Comparison of ENCODE assay signal across 8 mouse cellular contexts in the genomic region with DNA sequence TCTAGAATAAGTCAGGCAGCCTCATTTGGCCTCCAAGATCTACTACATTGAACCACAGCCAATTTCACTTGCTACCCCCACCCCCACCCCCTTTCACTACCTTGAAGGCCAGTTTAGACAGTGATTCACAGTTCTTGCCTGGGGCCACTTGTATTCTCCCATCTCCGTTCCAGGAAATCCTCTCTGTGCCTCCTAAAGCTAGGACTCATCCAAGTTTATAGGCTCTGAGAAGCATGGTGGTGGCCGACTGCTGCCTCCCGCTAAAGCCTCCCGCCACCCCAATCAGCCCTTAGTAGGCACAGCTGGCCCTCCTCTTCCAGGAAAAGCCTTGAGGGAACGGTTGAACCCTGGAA. TPM values are rescaled to one million over a fixed set of nuclear protein-coding genes. Genes with fewer than 3 reads are reported as not detected.
DNase-seq lines count a peak whose midpoint lies in the region; ATAC-seq and TF ChIP-seq lines count a peak whose summit lies in the region.

No protein-coding gene starts in this region.

- peaks cover 18% of the 10 kb centered on the region for H3K36me3 ChIP-seq in kidney, embryonic 16.5 days (ENCODE audit: insufficient read depth, low read length)
- peaks cover 14% of the 10 kb centered on the region for H3K36me3 ChIP-seq in midbrain, postnatal 0 days (ENCODE audit: insufficient read depth, low read length)

- peak overlapping the region; percentile 85 for H3K9ac ChIP-seq in kidney, embryonic 16.5 days (replicated peaks; ENCODE audit: low read length)
- peak overlapping the region; percentile 68 for H3K9ac ChIP-seq in midbrain, postnatal 0 days (replicated peaks; ENCODE audit: low read length, poor library complexity, severe bottlenecking)

- no peaks in the 10 kb centered on the region for H3K9me3 ChIP-seq in kidney, embryonic 16.5 days (ENCODE audit: low read length)
- H3K9me3 ChIP-seq in midbrain, postnatal 0 days (ENCODE audit: low read length), result no peaks in the 10 kb centered on the region

- H3K4me3 ChIP-seq in kidney, embryonic 16.5 days (ENCODE audit: low read length), result peak overlapping the region; percentile 77
- peak overlapping the region; percentile 64 for H3K4me3 ChIP-seq in brown adipose tissue, adult 24 weeks (ENCODE audit: insufficient read depth, low read depth, low read length)
- peak overlapping the region; percentile 49 for H3K4me3 ChIP-seq in midbrain, postnatal 0 days (ENCODE audit: low read depth, low read length)

- no peak for TF ChIP-seq CTCF in midbrain, postnatal 0 days (IDR thresholded peaks at IDR 0.05)

- peaks cover 28% of the 10 kb centered on the region for H3K4me1 ChIP-seq in kidney, embryonic 16.5 days (ENCODE audit: insufficient read depth, low read length)
- peaks cover 7% of the 10 kb centered on the region; the same call in 1 of the 2 replicates for H3K4me1 ChIP-seq in brown adipose tissue, adult 24 weeks (ENCODE audit: control insufficient read depth, insufficient read depth, insufficient read length, low read length)
- 0 out of 2 replicates have a peak, but pooled peaks cover 3% of the 10 kb centered on the region for H3K4me1 ChIP-seq in midbrain, postnatal 0 days (ENCODE audit: insufficient read depth, low read length)

- H3K27ac ChIP-seq in kidney, embryonic 16.5 days (ENCODE audit: low read length), result peak overlapping the region; percentile 87
- H3K27ac ChIP-seq in brown adipose tissue, adult 24 weeks (replicated peaks; ENCODE audit: low read depth, low read length), result peak overlapping the region; percentile 93
- H3K27ac ChIP-seq in midbrain, postnatal 0 days (ENCODE audit: low read depth, low read length), result peak overlapping the region; percentile 39

- peak overlapping the region; percentile 79 for H3K4me2 ChIP-seq in kidney, embryonic 16.5 days (replicated peaks; ENCODE audit: low read depth, low read length)
- peak overlapping the region; percentile 89 for H3K4me2 ChIP-seq in midbrain, postnatal 0 days (ENCODE audit: low read depth, low read length, poor library complexity, severe bottlenecking)

- ATAC-seq in kidney, embryonic 16.5 days (ENCODE audit: low FRiP score, low TSS enrichment), result no peak; the same call in 1 of the 2 replicates
- peak; percentile 6 for ATAC-seq in inflammation-experienced regulatory T-cells, adult 6 months
- ATAC-seq in midbrain, postnatal 0 days (ENCODE audit: low FRiP score), result peak; percentile 7; the same call in 1 of the 2 replicates

- DNase-seq in kidney, postnatal 10 days, result no peak
- DNase-seq in midbrain, postnatal 0 days (ENCODE audit: low spot score), result no peak
- no peak for DNase-seq in retina, postnatal 1 day
- DNase-seq in ovary, postnatal 36 days (ENCODE audit: low spot score), result no peak
- DNase-seq in c-Kit-positive CD71-positive TER-119-positive erythroid progenitor cells, embryonic 14.5 days (ENCODE audit: low spot score), result no peak

- WGBS in kidney, embryonic 16.5 days, result 1% methylated on average over 5 of the region's 5 CpGs
- WGBS in midbrain, postnatal 0 days, result under 1% methylated on average over 5 of the region's 5 CpGs

- H3K27me3 ChIP-seq in kidney, embryonic 16.5 days (ENCODE audit: insufficient read depth, low read length), result no peaks in the 10 kb centered on the region
- no peaks in the 10 kb centered on the region for H3K27me3 ChIP-seq in midbrain, postnatal 0 days (ENCODE audit: insufficient read depth, low read length)

RNA-seq across cellular contexts. Expression of gene Elovl1, which starts 0.5 kb away (rescaled TPM):
- polyA plus RNA-seq in kidney, embryonic 16.5 days (2015; fragmentation: Nextera tagmentation; extraction: Ambion mirVana), result 122 and 125 TPM in 2 replicates
- 9.4 and 10.7 TPM in 2 replicates for polyA plus RNA-seq in brown adipose tissue, adult 24 weeks (2012; ENCODE audit: insufficient read depth, insufficient read length, missing spikeins)
- polyA plus RNA-seq in inflammation-experienced regulatory T-cells, adult 6 months (2017; shearing (Covaris generic)), result 100 to 1,000 TPM; 114 to 166 (median 116) TPM
- 22.1 and 23.6 TPM in 2 replicates for total RNA-seq in midbrain, postnatal 0 days (2014; rRNA removed)
- 23.8 and 28.2 TPM in 2 replicates for polyA plus RNA-seq in midbrain, postnatal 0 days (2015; fragmentation: Nextera tagmentation; extraction: Ambion mirVana)

RNA-seq across cellular contexts. Expression of gene Cdc20, which starts 9.8 kb away (rescaled TPM):
- 284 and 293 TPM in 2 replicates for polyA plus RNA-seq in kidney, embryonic 16.5 days (2015; fragmentation: Nextera tagmentation; extraction: Ambion mirVana)
- polyA plus RNA-seq in brown adipose tissue, adult 24 weeks (2012; ENCODE audit: insufficient read depth, insufficient read length, missing spikeins), result 1.6 TPM in 1 of 2 replicates, not detected in the other
- polyA plus RNA-seq in inflammation-experienced regulatory T-cells, adult 6 months (2017; shearing (Covaris generic)), result 10 to 100 TPM in 1 of 3 experiments, 1 to 10 TPM in 2; 2.3 to 24.5 (median 4.6) TPM
- 6.9 and 15.3 TPM in 2 replicates for total RNA-seq in midbrain, postnatal 0 days (2014; rRNA removed)
- 9.7 and 11.0 TPM in 2 replicates for polyA plus RNA-seq in midbrain, postnatal 0 days (2015; fragmentation: Nextera tagmentation; extraction: Ambion mirVana)

RNA-seq across cellular contexts. Expression of gene Med8, which starts 18.3 kb away (rescaled TPM):
- polyA plus RNA-seq in kidney, embryonic 16.5 days (2015; fragmentation: Nextera tagmentation; extraction: Ambion mirVana), result 94.7 and 102 TPM in 2 replicates
- polyA plus RNA-seq in brown adipose tissue, adult 24 weeks (2012; ENCODE audit: insufficient read depth, insufficient read length, missing spikeins), result 38.0 and 38.3 TPM in 2 replicates
- 100 to 1,000 TPM; 121 to 123 (median 123) TPM for polyA plus RNA-seq in inflammation-experienced regulatory T-cells, adult 6 months (2017; shearing (Covaris generic))
- 48.0 and 54.8 TPM in 2 replicates for total RNA-seq in midbrain, postnatal 0 days (2014; rRNA removed)
- 90.1 and 95.7 TPM in 2 replicates for polyA plus RNA-seq in midbrain, postnatal 0 days (2015; fragmentation: Nextera tagmentation; extraction: Ambion mirVana)

RNA-seq across cellular contexts. Expression of gene Szt2, which starts 18.3 kb away (rescaled TPM):
- polyA plus RNA-seq in kidney, embryonic 16.5 days (2015; fragmentation: Nextera tagmentation; extraction: Ambion mirVana), result 7.7 and 8.1 TPM in 2 replicates
- polyA plus RNA-seq in brown adipose tissue, adult 24 weeks (2012; ENCODE audit: insufficient read depth, insufficient read length, missing spikeins), result 4.0 and 6.1 TPM in 2 replicates
- 10 to 100 TPM in 2 of 3 experiments, 1 to 10 TPM in 1; 9.1 to 20.5 (median 11.9) TPM for polyA plus RNA-seq in inflammation-experienced regulatory T-cells, adult 6 months (2017; shearing (Covaris generic))
- total RNA-seq in midbrain, postnatal 0 days (2014; rRNA removed), result 18.8 and 29.0 TPM in 2 replicates
- polyA plus RNA-seq in midbrain, postnatal 0 days (2015; fragmentation: Nextera tagmentation; extraction: Ambion mirVana), result 3.2 and 4.6 TPM in 2 replicates

RNA-seq across cellular contexts. Expression of gene Mpl, which starts 29.9 kb away (rescaled TPM):
- polyA plus RNA-seq in kidney, embryonic 16.5 days (2015; fragmentation: Nextera tagmentation; extraction: Ambion mirVana), result 0.28 and 0.30 TPM in 2 replicates
- not detected in 2 replicates for polyA plus RNA-seq in brown adipose tissue, adult 24 weeks (2012; ENCODE audit: insufficient read depth, insufficient read length, missing spikeins)
- not detected for polyA plus RNA-seq in inflammation-experienced regulatory T-cells, adult 6 months (2017; shearing (Covaris generic))
- 0.11 TPM in 1 of 2 replicates, not detected in the other for total RNA-seq in midbrain, postnatal 0 days (2014; rRNA removed)
- 0.11 and 0.15 TPM in 2 replicates for polyA plus RNA-seq in midbrain, postnatal 0 days (2015; fragmentation: Nextera tagmentation; extraction: Ambion mirVana)

Comparison
In these comparisons a context has a peak if more than half of its experiments do, and no peak if none do; other contexts are left out.
1. H3K27ac ChIP-seq: peak in every context shown above with its lines; median percentile 93 in brown adipose tissue, adult 24 weeks; 87 in kidney, embryonic 16.5 days; 39 in midbrain, postnatal 0 days.
2. RNA of gene Cdc20, which starts 9.8 kb away (polyA plus RNA-seq): 284 to 293 TPM in kidney, embryonic 16.5 days; 9.7 to 11.0 TPM in midbrain, postnatal 0 days, 2.3 to 24.5 TPM in inflammation-experienced regulatory T-cells, adult 6 months and 1.6 TPM in brown adipose tissue, adult 24 weeks; every median in the first group is over 10 times any median in the second.
3. Peak in every context shown above with its lines, with median percentiles within 50 percentile points of each other: H3K4me3 ChIP-seq.